Mouse (Mus musculus): ENCODE data around the gene Ndufv1.
"Not testable (repeated sequence)": the region's sequence is repeated elsewhere in the genome, so short reads cannot be mapped to it uniquely, and the experiment has no call there.

Ndufv1 gene

GRCm38 (mm10) chr19:4012432-4013022 lies at the start of gene Ndufv1:
Gene Ndufv1, minus strand, starts transcription at chr19:4012806.
- peak; percentile 81 for DNase-seq (ENCODE audit: low spot score)

GRCm38 (mm10) chr19:4060899-4061465 lies 48.4 kb upstream of the Ndufv1 start:
- no peak for DNase-seq (ENCODE audit: low spot score)

- DNase-seq (ENCODE audit: low spot score) = not testable (repeated sequence)
Observed at GRCm38 (mm10) chr19:4060044-4060898, 47.7 kb upstream of the Ndufv1 start.

GRCm38 (mm10) chr19:4059069-4059740 lies 46.6 kb upstream of the Ndufv1 start, which contains the start of gene Gstp3:
Gene Gstp3, minus strand, starts transcription at chr19:4059569.
- DNase-seq (ENCODE audit: low spot score) = no peak

- DNase-seq (ENCODE audit: low spot score) = no peak
Observed at GRCm38 (mm10) chr19:4058581-4058980, 46.0 kb upstream of the Ndufv1 start.

- DNase-seq (ENCODE audit: low spot score) = no peak
Observed at GRCm38 (mm10) chr19:4057962-4058361, 45.4 kb upstream of the Ndufv1 start.

- DNase-seq (ENCODE audit: low spot score) = no peak
Observed at GRCm38 (mm10) chr19:4057389-4057788, 44.8 kb upstream of the Ndufv1 start.

- DNase-seq (ENCODE audit: low spot score) = no peak
Observed at GRCm38 (mm10) chr19:4056727-4057126, 44.1 kb upstream of the Ndufv1 start.

- no peak for DNase-seq (ENCODE audit: low spot score)
Observed at GRCm38 (mm10) chr19:4055947-4056693, 43.5 kb upstream of the Ndufv1 start.

GRCm38 (mm10) chr19:4055216-4055946 lies 42.8 kb upstream of the Ndufv1 start:
- no peak for DNase-seq (ENCODE audit: low spot score)

- no peak for DNase-seq (ENCODE audit: low spot score)
Observed at GRCm38 (mm10) chr19:4054613-4055012, 42.0 kb upstream of the Ndufv1 start.

- no peak for DNase-seq (ENCODE audit: low spot score)
Observed at GRCm38 (mm10) chr19:4052516-4053030, 40.0 kb upstream of the Ndufv1 start.

- no peak for DNase-seq (ENCODE audit: low spot score)
Observed at GRCm38 (mm10) chr19:4051741-4052515, 39.3 kb upstream of the Ndufv1 start.

GRCm38 (mm10) chr19:4051016-4051415 lies 38.4 kb upstream of the Ndufv1 start:
- DNase-seq (ENCODE audit: low spot score) = peak; percentile 8

GRCm38 (mm10) chr19:4049069-4049468 lies 36.5 kb upstream of the Ndufv1 start:
- DNase-seq (ENCODE audit: low spot score) = not testable (repeated sequence)

- no peak for DNase-seq (ENCODE audit: low spot score)
Observed at GRCm38 (mm10) chr19:4047859-4048258, 35.3 kb upstream of the Ndufv1 start.

GRCm38 (mm10) chr19:4046866-4047254 lies 34.3 kb upstream of the Ndufv1 start:
- no peak for DNase-seq (ENCODE audit: low spot score)

- no peak for DNase-seq (ENCODE audit: low spot score)
Observed at GRCm38 (mm10) chr19:4045966-4046865, 33.6 kb upstream of the Ndufv1 start, which contains the start of gene Gstp2. Gene Gstp2, minus strand, starts transcription at chr19:4046023.

- DNase-seq (ENCODE audit: low spot score) = not testable (repeated sequence)
Observed at GRCm38 (mm10) chr19:4044109-4044508, 31.5 kb upstream of the Ndufv1 start.

Measured in urinary bladder, postnatal 10 days (tissue).